Mouse (Mus musculus) CH12.LX (cell line): ENCODE measurements around the gene Ninl. TPM values are rescaled to one million over a fixed set of nuclear protein-coding genes. Genes with fewer than 3 reads are reported as not detected.

Experiments used
- DNase-seq: peaks from one replicate; pipeline ENCODE4 v3.0.0-alpha.2; 2013; ENCODE audit errors: extremely low read depth
- H3K27ac ChIP-seq: 2 replicates; pipeline ENCODE4 v1.5.1; 2012; ENCODE audit warnings: low read depth, mild to moderate bottlenecking, control low read depth, moderate library complexity; ENCODE audit not compliant: insufficient read depth
- H3K27me3 ChIP-seq: replicated peaks from 2 replicates; pipeline ENCODE3; 2012; ENCODE audit warnings: inconsistent platforms
- H3K36me3 ChIP-seq, 2 experiments: replicated peaks in 1 of 2; 2 replicates each; pipeline versions ENCODE3 to v1.6.1; 2012; ENCODE audit warnings: inconsistent platforms in 1 of 2, low read length in 1 of 2, mild to moderate bottlenecking in 1 of 2, mixed read lengths in 1 of 2, moderate library complexity in 1 of 2; ENCODE audit not compliant: control insufficient read depth in 1 of 2, insufficient read depth in 1 of 2
- H3K4me1 ChIP-seq, 2 experiments: 2 replicates each; pipeline ENCODE4 v1.6.1; 2012; ENCODE audit warnings: inconsistent platforms in 1 of 2, moderate library complexity in 1 of 2; ENCODE audit not compliant: insufficient read depth in 2 of 2, control insufficient read depth in 1 of 2
- H3K4me2 ChIP-seq: 2 replicates; pipeline ENCODE4 v1.6.1; 2012; ENCODE audit warnings: low read depth, mild to moderate bottlenecking, control low read depth; ENCODE audit not compliant: poor library complexity, insufficient read depth, severe bottlenecking
- H3K4me3 ChIP-seq, 3 experiments: fragments of 150-350 bp in 1 of 3; sonication (generic) in 1 of 3; replicated peaks in 1 of 3; 2 replicates each; pipeline versions ENCODE3 to v1.5.1; 2011 to 2012; ENCODE audit warnings: low read depth in 2 of 3, low read length in 2 of 3, mild to moderate bottlenecking in 2 of 3, moderate library complexity in 2 of 3, control low read depth in 1 of 3, improper control_type of control experiment in 1 of 3, inconsistent platforms in 1 of 3, mixed read lengths in 1 of 3; ENCODE audit not compliant: poor library complexity in 1 of 3
- H3K79me2 ChIP-seq: replicated peaks from 2 replicates; pipeline ENCODE4 v1.6.1; 2012; ENCODE audit warnings: mild to moderate bottlenecking, moderate library complexity; ENCODE audit not compliant: control insufficient read depth, poor library complexity, insufficient read depth, severe bottlenecking; ENCODE audit errors: extremely low read depth
- H3K9ac ChIP-seq: 2 replicates; pipeline ENCODE4 v1.6.1; 2012; ENCODE audit warnings: low read depth, mild to moderate bottlenecking, control low read depth, moderate library complexity; ENCODE audit not compliant: insufficient read depth
- H3K9me3 ChIP-seq: replicated peaks from 2 replicates; pipeline ENCODE3; 2012; ENCODE audit warnings: low read length, inconsistent platforms, mixed read lengths
- BHLHE40 ChIP-seq: IDR thresholded peaks from 2 replicates; pipeline ENCODE4 v1.6.1; 2011; ENCODE audit warnings: mild to moderate bottlenecking, low read depth, low read length, improper control_type of control experiment
- CTCF ChIP-seq, 2 experiments: IDR thresholded peaks in 1 of 2; conservative IDR thresholded peaks in 1 of 2; 2 replicates each; pipeline ENCODE4 v1.5.1; 2011 to 2012; ENCODE audit warnings: low read depth in 2 of 2, low read length in 2 of 2, improper control_type of control experiment in 1 of 2, inconsistent platforms in 1 of 2, mild to moderate bottlenecking in 1 of 2, moderate library complexity in 1 of 2
- E2F4 ChIP-seq: IDR thresholded peaks from 2 replicates; pipeline ENCODE4 v1.6.1; 2011; ENCODE audit warnings: low read depth, low read length, improper control_type of control experiment; ENCODE audit not compliant: insufficient replicate concordance
- GABPA ChIP-seq: IDR thresholded peaks from 2 replicates; pipeline ENCODE4 v1.6.1; 2012; ENCODE audit warnings: low read depth, low read length, improper control_type of control experiment, inconsistent platforms; ENCODE audit not compliant: insufficient replicate concordance
- JUND ChIP-seq: conservative IDR thresholded peaks from 2 replicates; pipeline ENCODE4 v1.6.1; 2011; ENCODE audit warnings: low read depth, low read length, improper control_type of control experiment
- KAT2A ChIP-seq: IDR thresholded peaks from 2 replicates; pipeline ENCODE4 v1.6.1; 2012; ENCODE audit warnings: low read length, improper control_type of control experiment, inconsistent platforms; ENCODE audit not compliant: insufficient replicate concordance
- MAZ ChIP-seq: IDR thresholded peaks from 2 replicates; pipeline ENCODE4 v1.6.1; 2012; ENCODE audit warnings: low read depth, mild to moderate bottlenecking, inconsistent platforms, low read length, improper control_type of control experiment, moderate library complexity
- MXI1 ChIP-seq: IDR thresholded peaks from 2 replicates; pipeline ENCODE4 v1.6.1; 2011; ENCODE audit warnings: mild to moderate bottlenecking, low read depth, low read length, improper control_type of control experiment
- MYC ChIP-seq: IDR thresholded peaks from 2 replicates; pipeline ENCODE4 v1.6.1; 2011; ENCODE audit warnings: low read depth, mild to moderate bottlenecking, improper control_type of control experiment, low read length
- NELFE ChIP-seq: IDR thresholded peaks from 2 replicates; pipeline ENCODE4 v1.6.1; 2011; ENCODE audit warnings: low read depth, low read length, improper control_type of control experiment
- NRF1 ChIP-seq: IDR thresholded peaks from 2 replicates; pipeline ENCODE4 v1.6.1; 2014; ENCODE audit warnings: low read depth, mild to moderate bottlenecking, inconsistent platforms, low read length, improper control_type of control experiment, moderate library complexity
- PAX5 ChIP-seq: IDR thresholded peaks from 2 replicates; pipeline ENCODE4 v1.6.1; 2012; ENCODE audit warnings: low read length, inconsistent platforms, mixed read lengths
- POLR2A ChIP-seq: IDR thresholded peaks from 2 replicates; pipeline ENCODE4 v1.6.1; 2011; ENCODE audit warnings: low read depth, mild to moderate bottlenecking, improper control_type of control experiment, low read length
- RAD21 ChIP-seq: IDR thresholded peaks from 2 replicates; pipeline ENCODE4 v1.6.1; 2011; ENCODE audit warnings: low read depth, mild to moderate bottlenecking, low read length, improper control_type of control experiment, moderate library complexity
- SIN3A ChIP-seq: IDR thresholded peaks from 2 replicates; pipeline ENCODE4 v1.6.1; 2012; ENCODE audit warnings: low read length, improper control_type of control experiment, inconsistent platforms
- SMC3 ChIP-seq: IDR thresholded peaks from 2 replicates; pipeline ENCODE4 v1.6.1; 2011; ENCODE audit warnings: low read depth, low read length, improper control_type of control experiment
- TBP ChIP-seq: conservative IDR thresholded peaks from 2 replicates; pipeline ENCODE4 v1.6.1; 2011; ENCODE audit warnings: low read depth, low read length, improper control_type of control experiment
- TCF12 ChIP-seq: IDR thresholded peaks from 2 replicates; pipeline ENCODE4 v1.6.1; 2014; ENCODE audit warnings: low read depth, mild to moderate bottlenecking, inconsistent platforms, low read length, improper control_type of control experiment
- UBTF ChIP-seq: IDR thresholded peaks from 2 replicates; pipeline ENCODE4 v1.6.1; 2012; ENCODE audit warnings: low read depth, mild to moderate bottlenecking, inconsistent platforms, low read length, improper control_type of control experiment, moderate library complexity
- USF1 ChIP-seq: IDR thresholded peaks from 2 replicates; pipeline ENCODE4 v1.6.1; 2014; ENCODE audit warnings: low read depth, mild to moderate bottlenecking, inconsistent platforms, low read length, improper control_type of control experiment
- USF2 ChIP-seq: conservative IDR thresholded peaks from 2 replicates; pipeline ENCODE4 v1.6.1; 2011; ENCODE audit warnings: low read depth, low read length, improper control_type of control experiment
- ZC3H11A ChIP-seq: IDR thresholded peaks from 2 replicates; pipeline ENCODE4 v1.6.1; 2012; ENCODE audit warnings: low read depth, mild to moderate bottlenecking, inconsistent platforms, low read length, improper control_type of control experiment
- ZKSCAN1 ChIP-seq: IDR thresholded peaks from 2 replicates; pipeline ENCODE4 v1.6.1; 2012; ENCODE audit warnings: low read depth, inconsistent platforms, low read length, improper control_type of control experiment, borderline replicate concordance
- ZMIZ1 ChIP-seq: IDR thresholded peaks from 2 replicates; pipeline ENCODE4 v1.6.1; 2012; ENCODE audit warnings: low read depth, mild to moderate bottlenecking, inconsistent platforms, low read length, improper control_type of control experiment
- ZNF384 ChIP-seq: IDR thresholded peaks from 2 replicates; pipeline ENCODE4 v1.6.1; 2012; ENCODE audit warnings: low read depth, low read length, improper control_type of control experiment, inconsistent platforms
- dilution Hi-C: fragments of 300-500 bp; cut with MboI; formaldehyde crosslinking; loops from 2 replicates; pipeline ENCODE4 v1.14.3; 2020; ENCODE audit warnings: low sequenced_read_pairs; ENCODE audit not compliant: extremely low pct_unique_long_range_greater_than_20kb, extremely low pct_ligation_motif_present
- in situ Hi-C: fragments of 300-500 bp; cut with MboI; formaldehyde crosslinking; loops from 3 replicates; pipeline ENCODE4 v1.14.3; 2019; ENCODE audit warnings: low sequenced_read_pairs, low pct_ligation_motif_present, low pct_unique_long_range_greater_than_20kb, mixed read lengths
- polyA plus RNA-seq: library from polyadenylated mRNA; unstranded; fragments of >175 nt; gene quantifications from 2 replicates; pipeline ENCODE4 v1.2.1, GENCODE M21; 2012; ENCODE audit warnings: low read depth; ENCODE audit not compliant: insufficient read length
- total RNA-seq, 2 experiments: library from RNA; depleted of rRNA; stranded (reverse); fragments of 300-350 nt in 1 of 2; fragments of >200 nt in 1 of 2; gene quantifications; 2 replicates each; pipeline ENCODE4 v1.2.3; 2012 to 2014

Gene Ninl
- total and polyA plus RNA-seq, 3 experiments, result 1.8 to 6.6 (median 3.5) TPM

GRCm38 (mm10) chr2:150967491-150967890 lies 71.7 kb downstream of the Ninl start:
- Histone ChIP-seq H3K9me3 (no peaks in the 10 kb centered on the region), H3K4me1 (no peaks in the 10 kb centered on the region), H3K9ac (no peak overlapping the region), H3K79me2 (no peaks in the 10 kb centered on the region), H3K4me3 (no peak overlapping the region), H3K4me2 (no peak overlapping the region), H3K27me3 (no peaks in the 10 kb centered on the region), H3K36me3 (peaks cover 3 to 8% of the 10 kb centered on the region in 2 experiments), H3K27ac (no peak overlapping the region)
- in situ Hi-C loops (no loop called here), dilution Hi-C loops (no loop called here)
- TF ChIP-seq TBP (no peak), RAD21 (no peak), MXI1 (no peak), GABPA (no peak), PAX5 (no peak), TCF12 (no peak), NELFE (no peak), MYC (no peak), MAZ (no peak), UBTF (no peak), POLR2A (no peak)
- DNase-seq, result no peak

GRCm38 (mm10) chr2:150965951-150966350 lies 73.2 kb downstream of the Ninl start:
- no peak for DNase-seq
- no peaks in the 10 kb centered on the region for H3K79me2 ChIP-seq
- peaks cover 3 to 8% of the 10 kb centered on the region in 2 experiments for H3K36me3 ChIP-seq
- no peak overlapping the region for H3K4me3 ChIP-seq
- no peaks in the 10 kb centered on the region for H3K9me3 ChIP-seq
- no peaks in the 10 kb centered on the region for H3K27me3 ChIP-seq
- H3K4me2 ChIP-seq, result no peak overlapping the region
- no peak overlapping the region for H3K9ac ChIP-seq
- dilution Hi-C loops (no loop called here), in situ Hi-C loops (no loop called here)
- no peak overlapping the region for H3K27ac ChIP-seq
- no peaks in the 10 kb centered on the region for H3K4me1 ChIP-seq
- TF ChIP-seq ZMIZ1 (no peak), ZNF384 (no peak), PAX5 (no peak), USF2 (no peak), POLR2A (no peak), JUND (no peak)
- TF ChIP-seq, all 38 proteins: peak for 0

DNA sequence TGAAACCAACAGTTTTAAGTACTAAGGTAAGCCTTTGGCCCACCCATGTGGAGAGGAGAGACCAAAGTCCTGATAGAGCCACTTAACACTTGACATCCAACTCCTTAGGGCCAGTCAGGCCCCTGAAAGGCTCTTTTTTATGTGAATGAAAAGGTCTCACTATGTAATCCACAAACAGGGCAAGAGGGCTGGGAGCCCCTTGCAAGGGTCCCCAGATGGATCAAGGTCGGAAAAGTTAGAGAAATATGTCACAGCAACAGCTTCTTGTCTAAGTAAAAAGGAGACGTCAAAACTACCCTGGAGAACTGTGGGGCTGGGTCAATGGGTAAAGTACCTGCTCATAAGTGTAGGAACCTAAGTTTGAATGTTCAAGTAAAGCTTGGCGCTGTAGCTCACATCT lies 74.5 kb downstream of the Ninl start:
- dilution Hi-C loops, result no loop called here
- Histone ChIP-seq H3K27ac (no peak overlapping the region), H3K79me2 (no peaks in the 10 kb centered on the region), H3K36me3 (peaks cover 3 to 8% of the 10 kb centered on the region in 2 experiments), H3K4me1 (no peaks in the 10 kb centered on the region), H3K9me3 (no peaks in the 10 kb centered on the region), H3K9ac (no peak overlapping the region), H3K4me3 (no peak overlapping the region), H3K4me2 (no peak overlapping the region), H3K27me3 (no peaks in the 10 kb centered on the region)
- TF ChIP-seq BHLHE40 (no peak), USF2 (no peak), KAT2A (no peak), CTCF (conservative IDR thresholded peaks at IDR 0.05 in 1 of 2, IDR thresholded peaks at IDR 0.05 in 1 of 2; ENCODE audit: low read depth in 2 of 2, low read length in 2 of 2) (no peak), TBP (no peak), GABPA (no peak), E2F4 (no peak), ZKSCAN1 (no peak), RAD21 (no peak), SMC3 (no peak), SIN3A (no peak), ZNF384 (no peak), TCF12 (no peak), MYC (no peak), ZMIZ1 (no peak), NRF1 (no peak), ZC3H11A (no peak), USF1 (no peak)
- DNase-seq, result no peak
- in situ Hi-C loops, result no loop called here
